Mouse (Mus musculus) intestine, postnatal 0 days (tissue): ENCODE data around the gene Insl6. TPM values are rescaled to one million over a fixed set of nuclear protein-coding genes. Genes with fewer than 3 reads are reported as not detected.

Source experiments
- ATAC-seq: fragments of 200-750 bp; cut with Nextera tagmentation; 2 replicates; pipeline ENCODE4 v1.8.0; 2017; ENCODE audit warnings: mild to moderate bottlenecking, moderate TSS enrichment, moderate library complexity
- H3K27ac ChIP-seq: fragments of 300-500 bp; sonication (generic); 2 replicates; pipeline ENCODE4 v1.5.1; 2014; ENCODE audit warnings: mild to moderate bottlenecking, low read depth, low read length, moderate library complexity
- H3K27me3 ChIP-seq: fragments of 300-500 bp; sonication (generic); replicated peaks from 2 replicates; pipeline ENCODE4 v1.6.1; 2014; ENCODE audit warnings: low read length, mixed read lengths; ENCODE audit not compliant: control insufficient read depth, insufficient read depth
- H3K36me3 ChIP-seq: fragments of 300-500 bp; sonication (generic); 2 replicates; pipeline ENCODE4 v1.6.1; 2014; ENCODE audit warnings: mild to moderate bottlenecking, moderate library complexity; ENCODE audit not compliant: control insufficient read depth, insufficient read depth
- H3K4me1 ChIP-seq: fragments of 300-500 bp; sonication (generic); replicated peaks from 2 replicates; pipeline ENCODE4 v1.6.1; 2014; ENCODE audit warnings: antibody characterized with exemption, low read length, mixed read lengths; ENCODE audit not compliant: control insufficient read depth, insufficient read depth
- H3K4me2 ChIP-seq: fragments of 300-500 bp; sonication (generic); replicated peaks from 2 replicates; pipeline ENCODE4 v1.6.1; 2014; ENCODE audit warnings: low read depth, mild to moderate bottlenecking, moderate library complexity
- H3K4me3 ChIP-seq: fragments of 300-500 bp; sonication (generic); 2 replicates; pipeline ENCODE4 v1.5.1; 2014; ENCODE audit warnings: low read depth, low read length
- H3K9ac ChIP-seq: fragments of 300-500 bp; sonication (generic); 2 replicates; pipeline ENCODE4 v1.6.1; 2014; ENCODE audit warnings: mild to moderate bottlenecking, low read depth, low read length
- H3K9me3 ChIP-seq: fragments of 300-500 bp; sonication (generic); 2 replicates; pipeline ENCODE4 v1.6.1; 2016; ENCODE audit warnings: mixed run types; ENCODE audit not compliant: control insufficient read depth
- CTCF ChIP-seq: sonication (generic); IDR thresholded peaks from 2 replicates; pipeline ENCODE4 v1.5.1; 2016; ENCODE audit warnings: low read depth, mild to moderate bottlenecking, control low read depth, antibody characterized with exemption, moderate library complexity
- WGBS: fragments of 180-500 bp; shearing (Covaris S2); extraction: QIAGEN DNeasy Blood & Tissue Kit; methylation state at CpG from one replicate; pipeline ENCODE4 v1.1.7; 2014; 5-methylcytosine and 5-hydroxymethylcytosine counted together
- polyA plus RNA-seq: library from polyadenylated mRNA; unstranded; fragments of >200 nt; fragmentation: Nextera tagmentation; extraction: Ambion mirVana; gene quantifications from 2 replicates; pipeline ENCODE4 v1.2.1, GENCODE M21; 2015

Insl6 gene
- polyA plus RNA-seq, 1 experiment from 2014 or later, result 48.4 TPM

- 84% methylated on average over 1 of the region's 1 CpGs for WGBS
- H3K9me3 ChIP-seq, result no peaks in the 10 kb centered on the region
- no peak for ATAC-seq
- no peaks in the 10 kb centered on the region for H3K4me1 ChIP-seq
- H3K36me3 ChIP-seq, result peaks cover 62% of the 10 kb centered on the region
- no peak overlapping the region for H3K4me3 ChIP-seq
- no peak overlapping the region for H3K27ac ChIP-seq
- TF ChIP-seq CTCF, result no peak
- H3K27me3 ChIP-seq, result no peaks in the 10 kb centered on the region
- no peak overlapping the region for H3K9ac ChIP-seq
- H3K4me2 ChIP-seq, result no peak overlapping the region
Measured at GRCm38 (mm10) chr19:29297366-29297765, 27.8 kb downstream of the Insl6 start.

- TF ChIP-seq CTCF, result no peak
- H3K4me1 ChIP-seq, result no peaks in the 10 kb centered on the region
- H3K4me2 ChIP-seq, result no peak overlapping the region
- peaks cover 67% of the 10 kb centered on the region for H3K36me3 ChIP-seq
- no peak for ATAC-seq
- no peaks in the 10 kb centered on the region for H3K9me3 ChIP-seq
- H3K4me3 ChIP-seq, result no peak overlapping the region
- no peak overlapping the region for H3K9ac ChIP-seq
- no peak overlapping the region for H3K27ac ChIP-seq
- H3K27me3 ChIP-seq, result no peaks in the 10 kb centered on the region
Measured at GRCm38 (mm10) chr19:29296166-29296565, 29.0 kb downstream of the Insl6 start.

DNA sequence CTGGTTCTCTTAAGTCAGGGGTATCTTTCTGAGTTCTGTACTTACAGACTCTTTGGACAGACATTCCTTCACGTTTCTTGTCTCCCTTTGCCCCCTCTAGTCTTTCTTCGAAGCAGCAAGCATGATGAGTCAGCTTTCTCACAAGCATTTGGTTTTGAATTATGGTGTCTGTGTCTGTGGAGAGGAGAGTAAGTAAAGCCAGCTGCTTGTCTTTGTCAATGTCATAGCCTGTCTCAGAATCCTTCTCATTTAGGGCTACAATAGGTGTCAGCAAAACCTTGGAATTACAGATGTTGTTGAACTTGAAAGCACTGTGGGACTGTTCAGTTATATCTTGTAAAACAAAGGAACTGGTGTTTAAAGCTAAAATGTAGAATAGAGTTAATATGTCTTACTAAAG is 30.4 kb downstream of the Insl6 start:
- no peak overlapping the region for H3K9ac ChIP-seq
- no peak overlapping the region for H3K4me2 ChIP-seq
- no peaks in the 10 kb centered on the region for H3K27me3 ChIP-seq
- H3K9me3 ChIP-seq, result no peaks in the 10 kb centered on the region
- H3K4me3 ChIP-seq, result no peak overlapping the region
- H3K36me3 ChIP-seq, result peaks cover 61% of the 10 kb centered on the region
- 57% methylated on average over 2 of the region's 2 CpGs for WGBS
- TF ChIP-seq CTCF, result no peak
- ATAC-seq, result no peak
- H3K4me1 ChIP-seq, result no peaks in the 10 kb centered on the region
- no peak overlapping the region for H3K27ac ChIP-seq

DNA sequence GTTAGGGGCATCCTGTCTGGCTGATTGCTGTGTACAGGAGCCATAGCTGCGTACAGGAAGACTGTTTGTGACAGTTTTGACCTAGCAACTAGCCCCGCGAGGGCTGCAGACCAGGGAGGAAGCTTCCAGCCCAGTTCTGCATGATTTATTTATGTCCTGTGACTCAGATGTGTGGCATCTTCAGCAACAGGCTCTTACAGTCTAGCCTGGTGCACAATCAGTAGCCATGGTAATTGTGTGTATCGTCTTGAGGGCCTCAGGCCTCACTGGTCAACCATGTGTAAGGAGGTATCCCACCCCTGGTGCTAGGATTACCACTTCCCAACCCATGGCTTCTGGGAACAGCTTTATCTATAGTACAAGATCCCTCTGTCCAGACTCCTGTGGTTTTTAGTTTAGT is 32.6 kb downstream of the Insl6 start:
- Histone ChIP-seq H3K27me3 (no peaks in the 10 kb centered on the region), H3K4me1 (no peaks in the 10 kb centered on the region), H3K9ac (no peak overlapping the region), H3K4me2 (no peak overlapping the region), H3K36me3 (peaks cover 61% of the 10 kb centered on the region), H3K9me3 (no peaks in the 10 kb centered on the region), H3K27ac (no peak overlapping the region), H3K4me3 (no peak overlapping the region)
- TF ChIP-seq CTCF, result no peak
- 77% methylated on average over 4 of the region's 4 CpGs for WGBS
- ATAC-seq, result no peak

DNA sequence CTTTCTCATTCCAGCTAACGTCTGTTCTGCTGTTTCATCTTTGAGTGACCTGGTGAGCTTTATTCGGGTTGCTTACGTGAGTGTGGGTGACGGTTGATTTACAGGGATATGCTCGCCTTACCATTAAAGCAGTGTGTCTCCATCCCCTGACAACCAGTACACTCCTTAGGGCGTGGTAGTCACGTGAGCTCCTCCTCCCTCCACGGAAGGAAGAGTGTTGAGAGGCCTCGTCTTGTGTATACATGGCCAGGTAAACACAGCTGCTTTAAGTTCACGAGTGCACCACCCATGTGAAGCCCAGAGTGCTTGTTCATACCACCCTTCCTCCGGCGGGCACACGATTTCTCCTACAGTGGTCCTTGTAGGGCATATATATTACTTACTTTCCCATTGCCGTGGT is 33.6 kb downstream of the Insl6 start:
- Histone ChIP-seq H3K9me3 (no peaks in the 10 kb centered on the region), H3K4me3 (no peak overlapping the region), H3K4me1 (no peaks in the 10 kb centered on the region), H3K9ac (no peak overlapping the region), H3K4me2 (no peak overlapping the region), H3K27me3 (no peaks in the 10 kb centered on the region), H3K27ac (no peak overlapping the region), H3K36me3 (peaks cover 57% of the 10 kb centered on the region)
- WGBS, result 49% methylated on average over 14 of the region's 14 CpGs
- peak; percentile 85 for ATAC-seq
- TF ChIP-seq CTCF, result no peak

DNA sequence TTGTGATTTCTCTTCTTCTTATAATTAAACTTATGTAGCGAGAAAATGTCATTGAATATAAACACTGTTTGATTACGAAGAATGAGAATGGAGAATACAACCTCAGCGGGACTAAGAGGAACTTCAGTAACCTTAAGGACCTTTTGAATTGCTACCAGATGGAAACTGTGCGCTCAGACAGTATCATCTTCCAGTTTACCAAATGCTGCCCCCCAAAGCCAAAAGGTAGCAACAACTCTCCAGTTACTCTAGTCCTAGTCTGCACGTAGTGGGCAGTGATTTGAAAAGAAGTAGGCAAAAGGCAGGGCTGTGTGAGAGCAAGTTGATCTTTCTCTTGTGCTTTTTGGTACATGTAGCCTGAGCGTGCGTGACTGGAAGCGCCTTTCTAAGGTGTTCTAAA is 37.3 kb downstream of the Insl6 start:
- no peaks in the 10 kb centered on the region for H3K27me3 ChIP-seq
- no peak overlapping the region for H3K27ac ChIP-seq
- no peak for ATAC-seq
- H3K4me1 ChIP-seq, result no peaks in the 10 kb centered on the region
- no peak overlapping the region for H3K9ac ChIP-seq
- peak; percentile 32; the same call in 1 of the 2 replicates for TF ChIP-seq CTCF
- peaks cover 53% of the 10 kb centered on the region for H3K36me3 ChIP-seq
- H3K4me2 ChIP-seq, result no peak overlapping the region
- no peak overlapping the region for H3K4me3 ChIP-seq
- WGBS, result 78% methylated on average over 8 of the region's 8 CpGs
- H3K9me3 ChIP-seq, result no peaks in the 10 kb centered on the region

- no peak for TF ChIP-seq CTCF
- WGBS, result 57% methylated on average over 7 of the region's 7 CpGs
- H3K9ac ChIP-seq, result no peak overlapping the region
- no peaks in the 10 kb centered on the region for H3K9me3 ChIP-seq
- peaks cover 33% of the 10 kb centered on the region for H3K36me3 ChIP-seq
- H3K4me2 ChIP-seq, result no peak overlapping the region
- no peaks in the 10 kb centered on the region for H3K4me1 ChIP-seq
- H3K27ac ChIP-seq, result no peak overlapping the region
- no peaks in the 10 kb centered on the region for H3K27me3 ChIP-seq
- no peak overlapping the region for H3K4me3 ChIP-seq
- ATAC-seq, result no peak
Measured at GRCm38 (mm10) chr19:29285451-29285869, 39.7 kb downstream of the Insl6 start.
